Mouse (Mus musculus) midbrain, postnatal 0 days (tissue): Measurements from ENCODE around the gene Gng7. TPM values are rescaled to one million over a fixed set of nuclear protein-coding genes. Genes with fewer than 3 reads are reported as not detected.
"Not testable (repeated sequence)": the region's sequence is repeated elsewhere in the genome, so short reads cannot be mapped to it uniquely, and the experiment has no call there.

ENCODE experiments used
- ATAC-seq: fragments of 200-750 bp; cut with Nextera tagmentation; 2 replicates; pipeline ENCODE4 v1.8.0; 2017; ENCODE audit warnings: moderate number of reproducible peaks, mild to moderate bottlenecking, moderate TSS enrichment, moderate library complexity; ENCODE audit not compliant: low FRiP score
- DNase-seq: peaks from one replicate; pipeline ENCODE4 v3.0.0-alpha.2; 2015; ENCODE audit warnings: low spot score
- H3K27ac ChIP-seq: fragments of 300-500 bp; sonication (generic); 2 replicates; pipeline ENCODE4 v1.5.1; 2014; ENCODE audit warnings: low read depth, mild to moderate bottlenecking, low read length, mixed read lengths
- H3K27me3 ChIP-seq: fragments of 300-500 bp; sonication (generic); 2 replicates; pipeline ENCODE4 v1.6.1; 2014; ENCODE audit warnings: low read length, control low read depth, mixed read lengths; ENCODE audit not compliant: insufficient read depth
- H3K36me3 ChIP-seq: fragments of 300-500 bp; sonication (generic); 2 replicates; pipeline ENCODE4 v1.6.1; 2014; ENCODE audit warnings: low read length, control low read depth, mixed read lengths; ENCODE audit not compliant: insufficient read depth
- H3K4me1 ChIP-seq: fragments of 300-500 bp; sonication (generic); 2 replicates; pipeline ENCODE4 v1.6.1; 2014; ENCODE audit warnings: mild to moderate bottlenecking, control low read depth, antibody characterized with exemption, low read length, mixed read lengths; ENCODE audit not compliant: insufficient read depth
- H3K4me2 ChIP-seq: fragments of 300-500 bp; sonication (generic); 2 replicates; pipeline ENCODE4 v1.6.1; 2014; ENCODE audit warnings: low read depth, mild to moderate bottlenecking, low read length, mixed read lengths; ENCODE audit not compliant: poor library complexity, severe bottlenecking
- H3K4me3 ChIP-seq: fragments of 300-500 bp; sonication (generic); 2 replicates; pipeline ENCODE4 v1.5.1; 2014; ENCODE audit warnings: low read depth, mild to moderate bottlenecking, low read length, moderate library complexity
- H3K9ac ChIP-seq: fragments of 300-500 bp; sonication (generic); replicated peaks from 2 replicates; pipeline ENCODE4 v1.6.1; 2014; ENCODE audit warnings: mild to moderate bottlenecking, low read length, moderate library complexity, mixed read lengths; ENCODE audit not compliant: poor library complexity, severe bottlenecking
- H3K9me3 ChIP-seq: fragments of 300-500 bp; sonication (generic); 2 replicates; pipeline ENCODE4 v1.6.1; 2016; ENCODE audit warnings: low read length, control low read depth
- CTCF ChIP-seq: IDR thresholded peaks from 2 replicates; pipeline ENCODE4 v1.5.1; 2016; ENCODE audit warnings: antibody characterized with exemption, mild to moderate bottlenecking
- WGBS: fragments of 180-500 bp; shearing (Covaris S2); extraction: QIAGEN DNeasy Blood & Tissue Kit; methylation state at CpG from one replicate; pipeline ENCODE4 v1.1.7; 2014; 5-methylcytosine and 5-hydroxymethylcytosine counted together
- polyA plus RNA-seq: library from polyadenylated mRNA; unstranded; fragments of >200 nt; fragmentation: Nextera tagmentation; extraction: Ambion mirVana; gene quantifications from 2 replicates; pipeline ENCODE4 v1.2.1, GENCODE M21; 2015
- total RNA-seq: library from RNA; depleted of rRNA; stranded (reverse); fragments of >200 nt; gene quantifications from 2 replicates; pipeline ENCODE4 v1.2.3, GENCODE M21; 2014

Gng7 gene
- total and polyA plus RNA-seq, 2 experiments from 2014 or later = 29.5 to 40.7 TPM

DNA sequence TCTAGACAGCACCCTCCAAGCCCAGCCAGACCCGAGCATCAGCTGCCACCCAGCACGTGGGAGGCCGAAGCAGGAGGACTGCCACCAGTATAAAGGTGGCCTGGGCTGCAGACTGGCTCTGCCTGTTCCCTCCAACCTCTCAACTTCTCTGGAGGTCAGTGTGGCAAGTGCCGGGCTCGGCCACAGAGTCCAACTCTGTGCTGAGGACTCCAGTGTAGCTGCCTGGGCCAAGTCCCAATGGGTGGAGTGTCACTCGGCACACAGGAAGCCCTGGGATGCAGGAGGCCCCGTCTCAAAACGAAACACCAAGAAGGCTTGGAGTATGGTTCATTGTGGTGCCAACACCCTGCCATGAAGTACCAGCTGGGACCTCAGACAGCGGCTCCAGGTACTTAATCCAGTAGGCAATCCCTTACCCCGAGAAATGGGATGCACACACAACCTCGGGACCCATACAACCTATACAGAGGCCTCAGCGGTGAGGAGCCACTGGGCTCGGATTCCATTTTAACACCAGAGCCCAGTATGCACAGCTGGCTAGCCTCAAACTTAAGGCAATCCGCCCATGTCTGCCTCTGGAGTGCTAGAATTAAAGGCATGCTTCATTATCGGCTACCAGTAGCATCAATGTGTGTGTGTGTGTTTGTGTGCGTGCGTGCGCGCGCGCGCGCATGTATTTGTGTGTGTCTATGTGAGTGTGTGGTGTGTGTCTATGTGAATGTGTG, 42.8 kb upstream of the Gng7 start:
- Histone ChIP-seq H3K27ac (no peak overlapping the region), H3K4me2 (no peak overlapping the region), H3K9me3 (no peaks in the 10 kb centered on the region), H3K4me1 (peaks cover 8% of the 10 kb centered on the region; the same call in 1 of the 2 replicates), H3K4me3 (no peak overlapping the region), H3K27me3 (no peaks in the 10 kb centered on the region), H3K36me3 (no peaks in the 10 kb centered on the region; the same call in 1 of the 2 replicates), H3K9ac (no peak overlapping the region)
- WGBS = 95% methylated on average over 23 of the region's 23 CpGs
- DNase-seq = no peak
- TF ChIP-seq CTCF = no peak
- no peak for ATAC-seq

DNA sequence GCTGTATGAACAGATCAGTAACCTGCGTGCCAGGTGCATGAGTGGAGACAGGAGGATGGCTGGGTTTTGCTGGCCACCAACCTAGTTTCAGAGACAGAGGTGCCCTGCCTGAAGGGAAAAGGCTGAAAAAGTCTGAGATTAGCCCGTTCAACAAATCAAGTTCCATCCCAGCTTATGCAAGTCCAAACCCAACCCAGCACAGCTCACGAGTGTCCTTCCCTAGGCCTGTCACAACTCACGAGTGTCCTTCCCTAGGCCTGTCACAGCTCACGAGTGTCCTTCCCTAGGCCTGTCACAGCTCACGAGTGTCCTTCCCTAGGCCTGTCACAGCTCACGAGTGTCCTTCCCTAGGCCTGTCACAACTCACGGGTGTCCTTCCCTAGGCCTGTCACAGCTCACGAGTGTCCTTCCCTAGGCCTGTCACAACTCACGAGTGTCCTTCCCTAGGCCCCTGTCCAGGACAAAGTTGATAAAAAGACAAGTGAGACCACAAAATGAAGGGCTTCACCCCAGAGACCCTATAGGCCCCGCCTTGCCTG, 41.1 kb upstream of the Gng7 start:
- not testable (repeated sequence) for H3K27ac ChIP-seq, H3K27me3 ChIP-seq, DNase-seq, H3K9ac ChIP-seq, H3K4me1 ChIP-seq, H3K4me3 ChIP-seq, H3K4me2 ChIP-seq, ATAC-seq, H3K9me3 ChIP-seq
- WGBS = 91% methylated on average over 10 of the region's 11 CpGs
- peaks cover 15% of the 10 kb centered on the region for H3K36me3 ChIP-seq

DNA sequence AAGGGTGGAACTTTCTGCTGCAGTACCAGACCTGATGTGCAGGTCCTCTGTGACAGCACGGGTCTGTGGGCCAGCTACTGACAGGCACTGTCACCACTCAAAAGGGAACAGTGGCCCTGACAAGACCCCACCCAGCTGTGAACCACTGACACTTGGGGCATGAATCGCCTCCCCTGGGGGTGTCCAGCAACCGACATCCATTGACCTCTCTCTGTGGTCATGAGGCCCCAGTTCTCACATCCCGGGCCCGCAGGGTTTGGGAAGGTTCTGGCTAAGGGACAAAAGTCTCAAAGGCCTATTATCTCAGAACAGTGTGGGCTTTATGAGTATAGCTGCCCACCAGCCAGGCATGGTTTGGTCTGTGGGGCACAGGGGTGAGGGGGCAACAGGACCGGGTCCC, 40.4 kb upstream of the Gng7 start:
- 81% methylated on average over 6 of the region's 6 CpGs for WGBS
- Histone ChIP-seq H3K4me1 (peaks cover 8% of the 10 kb centered on the region; the same call in 1 of the 2 replicates), H3K4me2 (no peak overlapping the region), H3K9me3 (no peaks in the 10 kb centered on the region), H3K36me3 (peaks cover 20% of the 10 kb centered on the region), H3K9ac (no peak overlapping the region), H3K27ac (no peak overlapping the region), H3K4me3 (no peak overlapping the region), H3K27me3 (no peaks in the 10 kb centered on the region)
- no peak for ATAC-seq
- no peak for DNase-seq
- no peak for TF ChIP-seq CTCF

DNA sequence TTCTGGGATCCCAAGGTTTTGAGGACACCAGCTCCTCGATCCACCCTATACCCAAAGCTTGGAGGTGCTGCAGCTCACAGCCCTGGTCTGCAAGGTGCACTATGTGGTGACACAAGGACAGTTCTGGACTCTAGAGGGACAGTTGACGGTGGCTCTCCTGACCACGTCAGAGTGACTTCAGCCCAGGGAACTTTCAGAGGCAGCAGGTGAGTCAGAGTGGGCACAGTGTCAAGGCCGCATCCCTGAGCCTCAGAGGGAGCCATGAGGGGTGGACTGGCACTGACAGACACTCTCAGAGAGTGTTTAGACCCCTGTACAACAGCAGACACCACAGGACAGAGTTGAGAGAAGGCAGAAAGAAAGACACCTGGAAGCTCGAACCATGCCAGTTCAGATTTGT, 37.8 kb upstream of the Gng7 start:
- no peaks in the 10 kb centered on the region for H3K27me3 ChIP-seq
- 93% methylated on average over 5 of the region's 5 CpGs for WGBS

DNA sequence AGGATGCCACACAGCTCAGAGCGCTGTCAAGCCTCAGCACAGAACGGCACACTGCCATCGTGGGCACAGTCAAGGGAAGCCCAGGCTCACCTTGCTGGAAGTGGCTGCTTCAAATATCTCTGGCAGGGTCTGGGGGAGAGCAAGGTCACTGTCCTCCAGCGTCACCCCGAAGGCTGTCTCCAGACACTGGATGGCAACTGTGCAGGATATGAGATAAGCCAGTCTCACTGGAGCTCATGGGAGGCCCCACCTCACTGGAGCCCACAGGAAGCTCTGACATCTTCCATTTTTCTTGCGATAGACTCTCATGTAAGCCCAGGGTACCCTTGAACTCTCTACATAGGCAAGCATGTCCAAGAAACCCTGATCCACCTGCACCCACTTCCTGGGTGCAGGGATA, 36.4 kb upstream of the Gng7 start:
- WGBS = 98% methylated on average over 6 of the region's 6 CpGs
- no peak for TF ChIP-seq CTCF
- H3K9ac ChIP-seq = no peak overlapping the region
- no peaks in the 10 kb centered on the region for H3K27me3 ChIP-seq
- ATAC-seq (no peak), DNase-seq (no peak)
- H3K36me3 ChIP-seq = peaks cover 59% of the 10 kb centered on the region
- H3K4me3 ChIP-seq = no peak overlapping the region
- H3K9me3 ChIP-seq = no peaks in the 10 kb centered on the region
- no peak overlapping the region for H3K4me2 ChIP-seq
- no peaks in the 10 kb centered on the region for H3K4me1 ChIP-seq
- no peak overlapping the region for H3K27ac ChIP-seq

More for the DNA sequence above, 37.8 kb upstream of the Gng7 start:
- Histone ChIP-seq H3K9me3 (no peaks in the 10 kb centered on the region), H3K36me3 (peaks cover 46% of the 10 kb centered on the region), H3K4me3 (no peak overlapping the region), H3K4me2 (no peak overlapping the region), H3K4me1 (no peaks in the 10 kb centered on the region), H3K9ac (no peak overlapping the region), H3K27ac (no peak overlapping the region)
- no peak for DNase-seq
- no peak for TF ChIP-seq CTCF
- no peak for ATAC-seq

DNA sequence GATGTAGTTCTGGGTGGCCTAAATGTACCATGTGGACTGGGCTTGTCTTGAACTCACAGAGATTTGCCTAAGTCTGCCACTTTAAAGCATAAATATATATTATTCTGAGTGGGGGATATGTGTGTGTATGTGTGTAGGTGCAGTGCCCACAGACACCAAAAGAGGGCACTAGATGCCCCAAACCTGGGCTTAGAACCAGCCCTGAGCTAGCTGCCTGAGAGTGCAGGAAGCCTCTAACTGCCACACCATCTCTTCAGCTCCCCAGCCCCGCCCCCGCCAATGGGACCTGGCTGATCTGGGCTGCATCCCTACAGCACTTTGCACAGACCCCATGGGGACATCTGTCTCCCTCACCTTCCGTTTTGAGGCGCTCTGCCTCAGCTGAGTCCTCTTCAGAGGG, 35.9 kb upstream of the Gng7 start:
- ATAC-seq = no peak
- Histone ChIP-seq H3K27me3 (no peaks in the 10 kb centered on the region), H3K4me1 (no peaks in the 10 kb centered on the region), H3K9ac (no peak overlapping the region), H3K9me3 (no peaks in the 10 kb centered on the region), H3K27ac (no peak overlapping the region), H3K4me3 (no peak overlapping the region), H3K4me2 (no peak overlapping the region), H3K36me3 (peaks cover 64% of the 10 kb centered on the region)
- TF ChIP-seq CTCF = peak; percentile 54
- 85% methylated on average over 4 of the region's 4 CpGs for WGBS
- peak; percentile 21 for DNase-seq

DNA sequence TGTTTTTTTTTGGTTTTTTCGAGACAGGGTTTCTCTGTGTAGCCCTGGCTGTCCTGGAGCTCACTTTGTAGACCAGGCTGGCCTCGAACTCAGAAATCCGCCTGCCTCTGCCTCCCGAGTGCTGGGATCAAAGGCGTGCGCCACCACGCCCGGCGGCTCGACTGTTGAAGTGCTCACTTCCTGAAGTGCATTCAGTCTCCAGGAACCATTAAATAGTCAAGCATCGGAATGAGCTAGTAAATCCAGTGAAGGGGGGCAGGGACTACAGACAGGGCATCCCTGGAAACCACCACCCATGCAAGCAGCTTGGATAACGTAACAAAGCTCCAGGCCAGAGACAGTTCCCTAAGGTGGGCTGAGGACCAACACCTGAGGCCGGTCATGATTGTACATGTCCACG, 30.5 kb upstream of the Gng7 start:
- not testable (repeated sequence) for ATAC-seq, H3K27me3 ChIP-seq

More for the DNA sequence above, 30.5 kb upstream of the Gng7 start:
- WGBS = 95% methylated on average over 14 of the region's 14 CpGs
- DNase-seq, H3K9me3 ChIP-seq, H3K4me1 ChIP-seq, H3K9ac ChIP-seq, H3K4me2 ChIP-seq, H3K4me3 ChIP-seq, H3K27ac ChIP-seq: not testable (repeated sequence)
- peaks cover 72% of the 10 kb centered on the region for H3K36me3 ChIP-seq
